Mouse (Mus musculus) WW6 (cell line): ENCODE results near the gene Gm13090.

Experiments used
- DNase-seq: peaks from one replicate; pipeline ENCODE4 v3.0.0-alpha.2; 2013; ENCODE audit warnings: low read depth, low spot score

Gene Gm13090

DNA sequence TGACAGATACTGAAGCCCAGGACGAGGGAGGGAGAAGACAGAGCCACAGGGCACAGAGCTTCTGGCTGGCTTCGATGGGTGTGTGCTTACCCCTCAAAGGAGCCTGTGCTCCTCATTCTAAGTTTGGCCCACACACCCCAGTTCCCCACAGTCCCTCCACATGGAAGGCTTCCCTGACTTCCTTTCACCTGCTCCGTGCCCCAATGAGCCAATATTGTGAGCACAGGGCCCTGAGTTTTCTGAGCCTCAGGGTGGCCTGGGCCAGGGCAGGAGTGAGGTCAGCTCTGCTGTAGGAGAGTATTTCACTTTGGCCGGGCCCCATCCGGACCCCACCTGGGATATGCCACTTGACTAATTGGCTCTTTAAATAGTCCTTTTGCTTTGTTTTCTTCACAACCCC, 48.3 kb downstream of the Gm13090 start:
- DNase-seq, result no peak

DNA sequence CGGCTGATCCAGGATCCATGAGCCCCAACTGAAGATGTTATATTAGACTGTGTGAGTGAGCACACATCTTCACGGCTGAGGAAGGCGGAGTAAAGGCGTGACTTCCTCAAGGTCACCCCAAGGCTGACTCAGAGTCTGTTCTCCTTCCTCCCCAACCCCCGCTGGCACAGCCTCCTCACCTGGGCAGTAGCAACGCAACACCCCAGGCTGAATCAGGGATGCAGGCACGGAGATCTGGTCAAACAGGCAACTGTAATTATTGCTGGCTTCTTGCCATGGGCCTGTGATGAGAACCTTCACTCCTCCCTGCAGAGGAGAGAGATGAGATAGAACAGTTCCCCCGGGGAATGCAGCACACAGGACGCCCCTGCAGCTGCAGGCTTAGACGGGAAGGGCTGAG, 48.8 kb downstream of the Gm13090 start:
- DNase-seq, result no peak

DNA sequence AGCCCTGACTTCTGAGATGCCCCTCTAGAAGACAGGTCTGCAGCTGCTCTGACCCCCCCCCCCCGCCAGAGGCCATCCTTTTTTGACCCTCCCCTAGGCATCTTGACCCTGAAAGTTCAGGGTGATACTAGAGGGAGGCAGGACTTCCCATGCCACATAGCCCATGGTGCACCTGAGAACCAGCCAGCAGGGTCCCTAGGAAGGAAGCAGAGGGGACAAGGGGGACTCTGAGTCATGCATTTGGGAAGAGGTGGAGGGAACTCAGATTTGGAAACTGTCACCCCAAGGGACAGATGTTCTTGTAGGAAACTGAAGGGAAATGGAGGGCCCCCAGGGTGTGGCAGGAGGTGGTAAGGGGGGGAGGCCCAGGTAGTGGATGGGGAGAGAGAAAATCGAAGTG, 49.2 kb downstream of the Gm13090 start:
- DNase-seq, result no peak

DNA sequence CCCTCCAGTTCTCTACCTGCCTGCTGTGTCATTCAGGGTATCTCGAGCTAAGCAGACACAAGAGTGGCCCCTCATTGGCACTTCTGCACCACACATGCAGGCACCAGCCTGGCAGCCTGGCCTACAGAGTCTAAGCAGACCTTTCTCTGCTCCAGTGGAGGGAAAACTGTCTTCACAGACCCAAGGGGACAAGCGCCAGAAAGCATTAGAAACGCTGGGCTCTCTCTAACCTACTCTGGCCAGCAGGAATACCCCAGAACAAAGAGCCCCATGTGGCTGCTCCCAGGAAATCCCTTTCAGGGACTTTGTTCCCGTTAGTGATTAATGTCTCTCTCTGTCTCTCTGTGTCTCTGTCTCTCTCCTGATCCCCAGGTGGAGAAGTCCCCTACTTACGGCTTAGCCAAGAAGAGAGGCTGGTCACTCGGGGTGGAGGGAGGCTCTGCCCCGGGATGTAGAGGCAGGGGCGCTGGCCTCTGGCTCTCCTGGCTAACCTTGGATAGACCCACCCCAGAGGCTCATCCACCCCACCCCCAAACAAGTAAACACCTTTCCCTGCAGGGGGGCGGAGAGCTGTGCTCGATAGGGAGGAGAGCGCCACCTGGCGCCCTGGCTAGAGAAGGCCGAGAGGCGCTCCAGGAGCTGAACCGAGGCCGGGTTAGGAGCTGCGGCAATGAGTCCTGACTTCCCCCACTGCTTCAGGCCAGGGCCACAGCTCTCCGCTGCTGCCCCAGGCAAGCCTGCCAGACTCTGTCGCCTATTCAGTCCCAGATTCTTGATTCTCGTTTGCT, 49.9 kb downstream of the Gm13090 start:
- DNase-seq, result peak; percentile 61

DNA sequence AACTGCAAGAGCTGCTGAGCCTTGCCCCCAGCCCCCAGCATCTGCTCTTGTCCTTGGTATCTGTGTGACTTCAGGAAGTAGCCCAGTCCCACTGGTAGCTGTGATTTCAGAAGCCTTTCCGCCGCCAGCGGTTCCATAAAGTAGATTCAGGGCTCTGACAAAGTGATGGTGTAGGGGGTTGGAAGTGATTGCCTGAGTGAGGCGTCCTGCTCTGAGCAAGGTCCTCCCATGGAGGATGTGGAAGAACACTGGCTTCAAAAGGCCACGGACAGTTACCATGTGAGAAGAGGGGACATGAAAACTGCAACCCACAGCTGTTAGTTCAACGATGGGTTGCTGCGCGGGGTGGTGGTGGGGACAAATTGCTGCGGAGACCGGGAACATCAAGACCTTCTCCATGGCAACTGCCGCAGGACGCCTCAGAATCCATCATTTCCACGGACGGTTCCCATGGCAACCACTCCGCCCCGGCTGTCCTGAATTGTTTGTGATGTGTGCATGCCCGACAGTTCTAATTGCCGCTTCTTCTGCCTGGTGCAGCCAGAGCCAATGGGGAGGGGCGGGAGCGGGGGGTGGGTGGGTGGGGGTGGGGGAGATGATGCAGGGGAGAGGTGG, 51.1 kb downstream of the Gm13090 start:
- DNase-seq, result no peak
